Mouse (Mus musculus): ENCODE data around the gene Ccdc50. TPM values are rescaled to one million over a fixed set of nuclear protein-coding genes. Genes with fewer than 3 reads are reported as not detected.
A peak's percentile ranks its signal among the peaks of the same experiment; 100 is the strongest.

Gene Ccdc50
- polyA plus RNA-seq, 1 experiment = 28.7 TPM

DNA sequence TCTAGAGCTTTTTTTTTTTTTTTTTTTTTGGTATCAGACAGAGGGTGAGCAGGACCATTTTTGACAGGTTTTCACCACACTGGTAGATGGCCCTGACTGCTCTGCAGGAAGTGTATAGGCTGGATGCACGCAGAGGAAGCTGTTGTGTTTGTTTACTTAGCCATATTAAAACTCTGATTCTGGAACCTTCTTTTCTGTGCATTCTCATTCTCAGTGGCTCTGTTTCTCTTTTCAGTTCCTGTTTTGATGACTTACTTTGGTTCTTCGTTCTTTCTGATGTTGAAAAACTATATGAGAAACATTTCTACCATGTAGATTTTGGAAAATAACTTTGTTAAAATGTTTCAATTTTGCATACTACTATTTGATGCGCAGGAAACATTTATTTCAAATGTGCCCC lies 46.4 kb downstream of the Ccdc50 start:
- Histone ChIP-seq H3K4me3 (replicated peaks; ENCODE audit: insufficient read depth, low read depth, low read length) (no peak overlapping the region), H3K27ac (ENCODE audit: insufficient read depth, low read length) (no peak overlapping the region), H3K27me3 (ENCODE audit: control insufficient read depth, insufficient read depth, low read length) (no peaks in the 10 kb centered on the region), H3K4me1 (ENCODE audit: control insufficient read depth, insufficient read depth, low read length) (no peaks in the 10 kb centered on the region)
- 77% methylated on average over 3 of the region's 3 CpGs for WGBS
- DNase-seq = no peak
- TF ChIP-seq CTCF (IDR thresholded peaks at IDR 0.05; ENCODE audit: borderline replicate concordance, insufficient read depth, low read depth, low read length) (no peak), POLR2A (IDR thresholded peaks at IDR 0.05; ENCODE audit: borderline replicate concordance, insufficient read depth, low read length) (no peak)

DNA sequence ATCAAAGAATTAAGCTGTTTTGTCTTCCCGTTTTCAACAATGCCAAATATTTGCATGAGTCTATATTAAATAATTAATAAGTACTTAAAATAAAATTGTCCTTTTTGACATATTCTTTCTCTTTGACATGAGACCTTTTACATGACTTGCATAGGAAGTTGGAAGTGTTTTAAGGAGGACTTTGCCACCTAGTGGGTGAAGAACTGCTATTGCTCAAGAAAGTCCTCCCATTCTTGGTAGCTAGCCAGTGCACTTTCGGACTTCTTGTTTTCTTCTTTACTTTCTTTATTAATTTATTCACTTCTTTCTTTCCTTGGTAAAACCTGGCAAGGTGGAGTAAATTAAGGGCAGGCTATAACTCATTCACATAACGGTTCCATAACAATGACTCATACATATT lies 55.3 kb downstream of the Ccdc50 start:
- H3K27me3 ChIP-seq (ENCODE audit: control insufficient read depth, insufficient read depth, low read length) = no peaks in the 10 kb centered on the region
- H3K4me1 ChIP-seq (ENCODE audit: control insufficient read depth, insufficient read depth, low read length) = no peaks in the 10 kb centered on the region
- no peak for DNase-seq
- WGBS = 84% methylated on average over 3 of the region's 3 CpGs
- TF ChIP-seq CTCF (IDR thresholded peaks at IDR 0.05; ENCODE audit: borderline replicate concordance, insufficient read depth, low read depth, low read length) = no peak
- TF ChIP-seq POLR2A (IDR thresholded peaks at IDR 0.05; ENCODE audit: borderline replicate concordance, insufficient read depth, low read length) = no peak
- H3K27ac ChIP-seq (ENCODE audit: insufficient read depth, low read length) = no peak overlapping the region
- H3K4me3 ChIP-seq (replicated peaks; ENCODE audit: insufficient read depth, low read depth, low read length) = no peak overlapping the region

DNA sequence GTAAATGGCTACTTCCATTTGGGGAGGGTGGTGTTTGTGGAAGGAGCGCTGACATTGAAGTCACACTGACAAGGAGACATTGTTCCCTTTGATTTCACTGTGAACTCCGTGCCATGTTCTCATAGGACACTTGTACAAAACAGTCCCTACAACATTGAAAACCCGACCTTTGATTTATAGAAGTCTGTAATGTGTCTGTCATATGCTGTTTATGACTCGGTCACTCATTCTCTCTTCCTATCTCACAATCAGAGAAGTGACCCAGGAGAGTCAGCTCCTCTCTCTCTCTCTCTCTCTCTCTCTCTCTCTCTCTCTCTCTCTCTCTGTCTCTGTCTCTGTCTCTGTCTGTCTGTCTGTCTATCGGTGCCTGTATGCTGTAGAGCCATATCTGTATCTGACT lies 60.7 kb downstream of the Ccdc50 start:
- WGBS = 94% methylated on average over 5 of the region's 5 CpGs
- no peaks in the 10 kb centered on the region for H3K27me3 ChIP-seq (ENCODE audit: control insufficient read depth, insufficient read depth, low read length)
- H3K27ac ChIP-seq (ENCODE audit: insufficient read depth, low read length) = no peak overlapping the region
- H3K4me3 ChIP-seq (replicated peaks; ENCODE audit: insufficient read depth, low read depth, low read length) = no peak overlapping the region
- no peak for DNase-seq
- H3K4me1 ChIP-seq (ENCODE audit: control insufficient read depth, insufficient read depth, low read length) = no peaks in the 10 kb centered on the region
- TF ChIP-seq CTCF (IDR thresholded peaks at IDR 0.05; ENCODE audit: borderline replicate concordance, insufficient read depth, low read depth, low read length) (no peak), POLR2A (IDR thresholded peaks at IDR 0.05; ENCODE audit: borderline replicate concordance, insufficient read depth, low read length) (no peak)

DNA sequence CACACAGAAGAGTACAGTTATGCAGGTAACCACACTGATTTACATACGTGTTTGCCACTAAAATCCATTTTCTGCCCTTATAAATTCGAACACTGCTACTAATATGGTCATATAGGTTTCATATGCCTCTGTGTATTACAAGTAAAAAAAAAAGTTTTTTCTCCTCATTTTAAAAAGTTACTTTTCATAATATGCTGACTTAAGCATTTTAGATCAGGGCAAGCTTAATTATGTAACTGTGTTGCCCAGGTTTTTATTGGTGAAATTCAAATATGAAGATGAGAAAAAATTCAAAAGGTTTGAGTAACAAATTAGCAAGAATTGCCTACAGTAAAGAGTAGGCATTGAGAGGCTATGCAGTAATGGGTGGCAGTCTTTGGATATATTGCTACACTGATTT lies 62.0 kb downstream of the Ccdc50 start:
- H3K4me1 ChIP-seq (ENCODE audit: control insufficient read depth, insufficient read depth, low read length) = no peaks in the 10 kb centered on the region
- H3K27ac ChIP-seq (ENCODE audit: insufficient read depth, low read length) = no peak overlapping the region
- DNase-seq = no peak
- WGBS = 100% methylated on average over 2 of the region's 2 CpGs
- TF ChIP-seq CTCF (IDR thresholded peaks at IDR 0.05; ENCODE audit: borderline replicate concordance, insufficient read depth, low read depth, low read length) (no peak), POLR2A (IDR thresholded peaks at IDR 0.05; ENCODE audit: borderline replicate concordance, insufficient read depth, low read length) (no peak)
- no peak overlapping the region for H3K4me3 ChIP-seq (replicated peaks; ENCODE audit: insufficient read depth, low read depth, low read length)
- H3K27me3 ChIP-seq (ENCODE audit: control insufficient read depth, insufficient read depth, low read length) = no peaks in the 10 kb centered on the region

DNA sequence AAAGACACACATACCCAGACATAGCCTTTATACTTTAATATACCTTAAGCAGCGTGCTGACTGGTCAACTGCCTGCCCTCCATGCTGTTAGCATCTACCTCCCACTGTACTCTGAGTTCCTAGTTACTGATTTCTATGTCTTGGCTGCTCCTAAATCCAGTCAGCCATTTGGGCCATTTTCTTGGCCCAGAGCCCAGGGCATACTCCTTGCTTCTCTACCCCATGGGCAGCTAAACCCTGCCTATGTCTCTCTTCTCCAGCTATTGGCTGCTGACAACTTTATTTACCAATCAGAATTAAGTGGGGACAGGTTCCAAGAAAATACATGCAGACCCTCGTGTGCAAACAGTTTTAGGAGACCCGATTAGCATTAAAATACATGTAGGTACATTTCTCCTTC lies 64.7 kb downstream of the Ccdc50 start:
- peak; percentile 22 to 37 for DNase-seq
- no peaks in the 10 kb centered on the region for H3K4me1 ChIP-seq (ENCODE audit: control insufficient read depth, insufficient read depth, low read length)
- 29% methylated on average over 3 of the region's 3 CpGs for WGBS
- TF ChIP-seq CTCF (IDR thresholded peaks at IDR 0.05; ENCODE audit: borderline replicate concordance, insufficient read depth, low read depth, low read length) (no peak), POLR2A (IDR thresholded peaks at IDR 0.05; ENCODE audit: borderline replicate concordance, insufficient read depth, low read length) (no peak)
- no peaks in the 10 kb centered on the region for H3K27me3 ChIP-seq (ENCODE audit: control insufficient read depth, insufficient read depth, low read length)
- H3K27ac ChIP-seq (ENCODE audit: insufficient read depth, low read length) = no peak overlapping the region
- no peak overlapping the region for H3K4me3 ChIP-seq (replicated peaks; ENCODE audit: insufficient read depth, low read depth, low read length)

DNA sequence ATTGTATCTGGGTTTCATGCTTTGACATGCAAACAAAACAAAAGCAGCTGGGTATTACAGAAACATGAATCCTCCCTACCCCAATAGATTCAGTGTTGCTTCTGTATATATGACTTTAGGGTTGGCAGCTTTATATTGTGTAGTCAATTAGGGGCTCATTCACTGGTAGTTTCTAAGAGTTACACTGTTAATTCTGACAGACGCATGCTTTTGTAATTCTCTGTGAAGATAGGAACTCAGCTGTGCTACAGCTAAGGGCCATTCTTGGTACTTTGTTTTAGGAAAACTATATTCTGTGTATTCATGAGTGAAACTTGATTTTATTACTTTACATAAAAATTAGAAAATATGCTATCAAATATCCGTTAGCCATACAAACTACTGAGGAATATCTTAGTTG lies 65.2 kb downstream of the Ccdc50 start:
- TF ChIP-seq POLR2A (IDR thresholded peaks at IDR 0.05; ENCODE audit: borderline replicate concordance, insufficient read depth, low read length) (no peak), CTCF (IDR thresholded peaks at IDR 0.05; ENCODE audit: borderline replicate concordance, insufficient read depth, low read depth, low read length) (no peak)
- Histone ChIP-seq H3K27me3 (ENCODE audit: control insufficient read depth, insufficient read depth, low read length) (no peaks in the 10 kb centered on the region), H3K27ac (ENCODE audit: insufficient read depth, low read length) (no peak overlapping the region), H3K4me3 (replicated peaks; ENCODE audit: insufficient read depth, low read depth, low read length) (no peak overlapping the region), H3K4me1 (ENCODE audit: control insufficient read depth, insufficient read depth, low read length) (no peaks in the 10 kb centered on the region)
- 82% methylated on average over 2 of the region's 2 CpGs for WGBS
- no peak for DNase-seq

DNA sequence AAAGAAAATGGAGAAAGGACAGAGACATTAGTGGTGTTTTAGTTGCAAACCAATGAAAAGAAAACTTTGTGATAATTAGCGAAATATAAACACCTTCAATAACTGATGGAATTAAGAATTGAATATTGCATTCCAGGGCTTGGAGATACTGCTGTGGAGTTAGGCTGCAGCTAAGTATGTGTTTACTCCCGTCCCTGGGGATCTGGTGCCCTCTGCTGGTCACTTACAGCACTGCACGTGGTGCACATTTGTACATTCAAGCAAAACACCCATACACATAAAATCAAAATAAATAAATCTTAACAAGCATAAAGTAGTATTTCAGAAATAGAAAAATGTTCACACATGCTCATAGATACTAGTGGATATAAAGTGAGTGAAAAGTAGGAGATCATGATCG lies 68.6 kb downstream of the Ccdc50 start:
- no peaks in the 10 kb centered on the region for H3K27me3 ChIP-seq (ENCODE audit: control insufficient read depth, insufficient read depth, low read length)
- H3K4me3 ChIP-seq (replicated peaks; ENCODE audit: insufficient read depth, low read depth, low read length) = no peak overlapping the region
- WGBS = 22% methylated on average over 4 of the region's 4 CpGs
- no peak for TF ChIP-seq POLR2A (IDR thresholded peaks at IDR 0.05; ENCODE audit: borderline replicate concordance, insufficient read depth, low read length)
- TF ChIP-seq CTCF (IDR thresholded peaks at IDR 0.05; ENCODE audit: borderline replicate concordance, insufficient read depth, low read depth, low read length) = peak; percentile 98
- no peak overlapping the region for H3K27ac ChIP-seq (ENCODE audit: insufficient read depth, low read length)
- DNase-seq = peak; percentile 60 to 78
- H3K4me1 ChIP-seq (ENCODE audit: control insufficient read depth, insufficient read depth, low read length) = no peaks in the 10 kb centered on the region

DNA sequence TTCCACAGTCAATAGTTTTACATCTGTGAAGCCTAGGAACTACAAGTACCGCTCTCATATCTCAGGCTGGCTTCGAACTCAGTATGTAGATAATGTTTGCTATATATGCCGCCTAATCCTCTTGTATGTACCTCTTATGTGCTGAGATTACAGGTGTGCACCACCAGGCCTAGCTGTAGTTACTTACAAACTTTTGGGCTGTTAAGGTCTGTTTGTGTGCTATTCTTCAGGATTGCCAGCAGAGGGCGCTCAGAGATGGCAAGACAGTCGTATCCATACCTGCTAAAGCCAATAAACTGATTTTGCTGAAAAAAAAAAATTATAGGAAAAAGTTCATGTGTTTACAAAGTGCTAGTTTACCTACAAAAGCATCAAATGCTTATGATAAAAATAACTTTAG lies 80.1 kb downstream of the Ccdc50 start:
- H3K4me1 ChIP-seq (ENCODE audit: control insufficient read depth, insufficient read depth, low read length) = no peaks in the 10 kb centered on the region
- H3K27me3 ChIP-seq (ENCODE audit: control insufficient read depth, insufficient read depth, low read length) = no peaks in the 10 kb centered on the region
- H3K4me3 ChIP-seq (replicated peaks; ENCODE audit: insufficient read depth, low read depth, low read length) = no peak overlapping the region
- TF ChIP-seq POLR2A (IDR thresholded peaks at IDR 0.05; ENCODE audit: borderline replicate concordance, insufficient read depth, low read length) (no peak), CTCF (IDR thresholded peaks at IDR 0.05; ENCODE audit: borderline replicate concordance, insufficient read depth, low read depth, low read length) (peak; percentile 72)
- no peak overlapping the region for H3K27ac ChIP-seq (ENCODE audit: insufficient read depth, low read length)
- WGBS = 27% methylated on average over 5 of the region's 5 CpGs
- DNase-seq = peak; percentile 25 to 36
